Mouse (Mus musculus) limb, embryonic 11.5 days (tissue): Measurements from ENCODE around the gene Dusp10. TPM values are rescaled to one million over a fixed set of nuclear protein-coding genes. Genes with fewer than 3 reads are reported as not detected.

Experiments
- ATAC-seq: fragments of 200-750 bp; cut with Nextera tagmentation; 2 replicates; pipeline ENCODE4 v1.8.0; 2017; ENCODE audit warnings: low read depth; ENCODE audit not compliant: insufficient number of reproducible peaks, low FRiP score, low TSS enrichment
- DNase-seq: peaks from one replicate; pipeline ENCODE4 v3.0.0-alpha.2; 2015; ENCODE audit warnings: low spot score
- H3K27ac ChIP-seq: fragments of 300-500 bp; sonication (generic); replicated peaks from 2 replicates; pipeline ENCODE4 v1.5.1; 2014; ENCODE audit warnings: low read depth, mild to moderate bottlenecking, low read length
- H3K27me3 ChIP-seq: fragments of 300-500 bp; sonication (generic); 2 replicates; pipeline ENCODE4 v1.6.1; 2014; ENCODE audit warnings: mild to moderate bottlenecking, low read length, mixed read lengths; ENCODE audit not compliant: control insufficient read depth, insufficient read depth
- H3K36me3 ChIP-seq: fragments of 300-500 bp; sonication (generic); 2 replicates; pipeline ENCODE4 v1.6.1; 2014; ENCODE audit warnings: mild to moderate bottlenecking, low read length, moderate library complexity, mixed read lengths; ENCODE audit not compliant: control insufficient read depth, insufficient read depth
- H3K4me1 ChIP-seq: fragments of 300-500 bp; sonication (generic); 2 replicates; pipeline ENCODE4 v1.6.1; 2014; ENCODE audit warnings: low read length, mixed read lengths; ENCODE audit not compliant: control insufficient read depth, insufficient read depth
- H3K4me2 ChIP-seq: fragments of 300-500 bp; sonication (generic); 2 replicates; pipeline ENCODE4 v1.6.1; 2014; ENCODE audit warnings: low read depth, mild to moderate bottlenecking, moderate library complexity; ENCODE audit not compliant: severe bottlenecking
- H3K4me3 ChIP-seq: fragments of 300-500 bp; sonication (generic); 2 replicates; pipeline ENCODE4 v1.5.1; 2014; ENCODE audit warnings: low read depth, low read length
- H3K9ac ChIP-seq: fragments of 300-500 bp; sonication (generic); 2 replicates; pipeline ENCODE4 v1.6.1; 2014; ENCODE audit warnings: mild to moderate bottlenecking, low read length
- H3K9me3 ChIP-seq: fragments of 300-500 bp; sonication (generic); 2 replicates; pipeline ENCODE4 v1.6.1; 2016; ENCODE audit warnings: low read length; ENCODE audit not compliant: control insufficient read depth
- WGBS: fragments of 180-500 bp; shearing (Covaris S2); extraction: QIAGEN DNeasy Blood & Tissue Kit; methylation state at CpG from one replicate; pipeline ENCODE4 v1.1.7; 2014; 5-methylcytosine and 5-hydroxymethylcytosine counted together
- polyA plus RNA-seq: library from polyadenylated mRNA; unstranded; fragments of >200 nt; fragmentation: Nextera tagmentation; extraction: Ambion mirVana; gene quantifications from 2 replicates; pipeline ENCODE4 v1.2.1, GENCODE M21; 2014

Dusp10 gene
- polyA plus RNA-seq = 4.6 and 4.8 TPM in 2 replicates

DNA sequence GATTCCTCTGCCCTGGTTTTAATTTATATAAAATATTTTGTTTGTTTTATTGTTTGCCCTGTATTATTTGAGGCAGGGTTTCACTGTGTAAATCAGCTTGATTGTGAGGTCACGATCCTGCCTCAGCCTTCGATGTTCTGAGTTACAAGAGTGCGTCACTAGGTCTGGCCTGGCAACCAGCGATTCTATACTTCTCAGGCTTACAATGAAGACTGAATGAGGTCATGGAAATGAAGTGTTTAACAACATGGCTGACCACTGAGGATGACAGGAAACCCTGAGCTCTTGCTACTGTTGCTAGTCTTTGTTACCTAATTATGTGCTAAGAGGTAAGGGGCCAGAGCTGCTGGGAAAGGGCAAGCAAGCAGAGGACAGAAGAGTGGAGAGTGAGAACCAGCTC is at the start of gene Dusp10:
TSS of gene Dusp10 (plus strand) at position 197 of the 400 bp plus-strand sequence.
- Histone ChIP-seq H3K27me3 (no peaks in the 10 kb centered on the region), H3K36me3 (no peaks in the 10 kb centered on the region), H3K4me1 (no peaks in the 10 kb centered on the region), H3K9ac (no peak within 1 kb of the TSS), H3K4me3 (no peak within 1 kb of the TSS), H3K9me3 (no peaks in the 10 kb centered on the region), H3K4me2 (no peak within 1 kb of the TSS), H3K27ac (no peak within 1 kb of the TSS)
- 90% methylated on average over 4 of the region's 4 CpGs for WGBS
- DNase-seq = no peak
- no peak for ATAC-seq

GRCm38 (mm10) chr1:183965341-183965740 is 47.8 kb upstream of the Dusp10 start:
- no peaks in the 10 kb centered on the region for H3K9me3 ChIP-seq
- no peak for ATAC-seq
- no peak overlapping the region for H3K4me3 ChIP-seq
- no peaks in the 10 kb centered on the region for H3K36me3 ChIP-seq
- no peak overlapping the region for H3K27ac ChIP-seq
- no peak overlapping the region for H3K4me2 ChIP-seq
- DNase-seq = no peak
- WGBS = 77% methylated on average over 4 of the region's 4 CpGs
- no peaks in the 10 kb centered on the region for H3K27me3 ChIP-seq
- no peaks in the 10 kb centered on the region for H3K4me1 ChIP-seq
- H3K9ac ChIP-seq = no peak overlapping the region

DNA sequence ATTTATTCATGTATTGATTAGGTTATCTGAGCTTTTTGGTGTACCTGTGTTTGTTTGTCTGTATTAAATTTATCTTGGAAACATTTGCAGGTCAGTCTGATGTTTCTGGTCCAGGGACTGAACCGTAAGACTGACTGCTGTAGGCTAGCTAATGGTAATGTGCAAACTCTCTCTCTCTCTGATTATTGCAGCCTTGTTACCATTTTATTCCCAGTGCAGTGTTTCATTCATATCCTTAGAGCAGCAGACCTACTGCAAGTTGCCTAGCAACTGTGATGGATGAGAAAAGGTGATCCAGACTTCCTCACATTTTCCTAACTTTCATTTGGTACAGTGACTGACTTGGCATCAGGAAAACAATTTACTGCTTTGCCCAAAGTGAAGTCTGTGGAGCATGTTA is 43.8 kb upstream of the Dusp10 start:
- no peak overlapping the region for H3K4me2 ChIP-seq
- no peak overlapping the region for H3K9ac ChIP-seq
- no peaks in the 10 kb centered on the region for H3K4me1 ChIP-seq
- WGBS = 89% methylated on average over 1 of the region's 1 CpGs
- no peaks in the 10 kb centered on the region for H3K9me3 ChIP-seq
- no peak overlapping the region for H3K4me3 ChIP-seq
- ATAC-seq = no peak
- DNase-seq = no peak
- H3K36me3 ChIP-seq = no peaks in the 10 kb centered on the region
- no peaks in the 10 kb centered on the region for H3K27me3 ChIP-seq
- H3K27ac ChIP-seq = no peak overlapping the region

DNA sequence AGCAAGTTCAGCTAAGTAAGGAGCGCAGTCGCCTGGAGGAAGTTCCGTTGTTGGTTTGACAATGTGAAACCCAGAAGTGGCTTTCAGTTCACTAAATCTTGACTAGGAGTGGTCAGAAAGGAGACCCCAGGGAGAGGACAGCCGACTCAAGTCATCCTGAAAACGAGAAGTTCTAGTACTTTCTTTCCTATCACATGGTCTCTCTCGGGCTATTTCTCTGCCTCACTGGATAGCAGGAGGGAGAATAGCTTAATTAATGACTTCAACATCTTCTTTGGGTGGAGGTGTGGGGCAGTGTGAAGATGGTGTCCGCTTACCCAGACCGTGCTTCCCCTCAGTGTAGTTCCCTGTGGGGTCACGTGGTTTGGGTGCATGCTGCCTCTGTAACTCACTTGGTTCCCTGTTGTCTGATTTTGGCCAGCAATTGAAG is 33.3 kb upstream of the Dusp10 start:
- Histone ChIP-seq H3K4me1 (no peaks in the 10 kb centered on the region), H3K36me3 (no peaks in the 10 kb centered on the region), H3K27me3 (no peaks in the 10 kb centered on the region), H3K9me3 (no peaks in the 10 kb centered on the region), H3K4me3 (no peak overlapping the region), H3K9ac (no peak overlapping the region), H3K27ac (no peak overlapping the region), H3K4me2 (no peak overlapping the region)
- DNase-seq = no peak
- ATAC-seq = no peak
- 93% methylated on average over 9 of the region's 9 CpGs for WGBS

GRCm38 (mm10) chr1:183982108-183982507 is 31.0 kb upstream of the Dusp10 start:
- Histone ChIP-seq H3K9me3 (no peaks in the 10 kb centered on the region), H3K9ac (no peak overlapping the region), H3K4me1 (no peaks in the 10 kb centered on the region), H3K4me2 (no peak overlapping the region), H3K4me3 (no peak overlapping the region), H3K36me3 (no peaks in the 10 kb centered on the region), H3K27ac (no peak overlapping the region), H3K27me3 (no peaks in the 10 kb centered on the region)
- WGBS = 82% methylated on average over 13 of the region's 13 CpGs
- ATAC-seq = no peak
- DNase-seq = no peak

DNA sequence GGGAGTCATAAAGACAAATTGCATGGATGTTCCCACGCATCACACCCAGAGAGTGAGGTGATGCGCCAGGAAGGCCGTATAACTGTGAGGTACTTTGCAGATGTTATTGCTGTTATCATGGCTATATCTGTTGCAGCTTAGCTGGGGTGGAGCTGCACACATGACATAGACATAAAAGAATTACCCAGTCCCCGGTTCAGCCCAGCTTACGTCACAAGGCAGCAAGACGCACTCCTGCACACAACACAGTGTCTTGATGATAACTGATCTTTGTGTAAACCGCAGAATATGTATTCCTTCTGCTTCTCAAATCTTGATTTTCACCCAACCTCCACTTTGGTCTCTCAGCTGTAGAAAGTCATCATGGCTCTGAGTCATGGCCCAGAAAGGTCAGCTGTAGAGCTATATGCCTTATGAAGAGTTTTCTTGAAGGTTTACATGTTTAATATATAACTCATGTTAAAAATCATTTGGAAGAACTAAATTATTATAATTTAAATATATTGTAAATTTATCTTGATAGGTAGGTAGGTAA is 25.3 kb upstream of the Dusp10 start:
- no peaks in the 10 kb centered on the region for H3K36me3 ChIP-seq
- DNase-seq (no peak), ATAC-seq (no peak)
- H3K4me1 ChIP-seq = no peaks in the 10 kb centered on the region
- H3K4me3 ChIP-seq = no peak overlapping the region
- H3K9ac ChIP-seq = no peak overlapping the region
- 95% methylated on average over 7 of the region's 7 CpGs for WGBS
- no peak overlapping the region for H3K4me2 ChIP-seq
- no peaks in the 10 kb centered on the region for H3K27me3 ChIP-seq
- H3K27ac ChIP-seq = no peak overlapping the region
- no peaks in the 10 kb centered on the region for H3K9me3 ChIP-seq

DNA sequence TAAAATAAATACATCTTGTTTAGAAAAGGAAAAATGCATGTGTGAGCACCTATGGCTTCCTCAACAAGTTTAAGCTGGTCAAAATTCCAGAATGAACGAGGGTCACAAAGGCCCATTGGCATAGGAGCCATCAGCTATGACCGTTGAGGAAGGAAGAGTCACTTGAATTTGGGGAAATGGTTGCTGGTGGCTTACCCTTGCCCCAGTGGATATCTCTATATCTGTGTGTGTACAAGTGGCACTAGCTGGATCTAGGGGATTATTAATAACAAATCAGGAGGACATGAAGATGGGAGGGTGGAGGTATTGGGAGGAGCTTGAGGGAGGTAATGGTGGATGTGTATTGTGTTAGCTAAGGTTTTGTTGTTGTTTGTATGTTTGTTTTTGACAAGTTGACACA is 21.2 kb upstream of the Dusp10 start:
- no peaks in the 10 kb centered on the region for H3K36me3 ChIP-seq
- WGBS = 86% methylated on average over 2 of the region's 2 CpGs
- H3K9ac ChIP-seq = no peak overlapping the region
- no peaks in the 10 kb centered on the region for H3K27me3 ChIP-seq
- no peak for ATAC-seq
- H3K4me1 ChIP-seq = no peaks in the 10 kb centered on the region
- no peak overlapping the region for H3K27ac ChIP-seq
- H3K4me2 ChIP-seq = no peak overlapping the region
- no peak overlapping the region for H3K4me3 ChIP-seq
- no peak for DNase-seq
- no peaks in the 10 kb centered on the region for H3K9me3 ChIP-seq

DNA sequence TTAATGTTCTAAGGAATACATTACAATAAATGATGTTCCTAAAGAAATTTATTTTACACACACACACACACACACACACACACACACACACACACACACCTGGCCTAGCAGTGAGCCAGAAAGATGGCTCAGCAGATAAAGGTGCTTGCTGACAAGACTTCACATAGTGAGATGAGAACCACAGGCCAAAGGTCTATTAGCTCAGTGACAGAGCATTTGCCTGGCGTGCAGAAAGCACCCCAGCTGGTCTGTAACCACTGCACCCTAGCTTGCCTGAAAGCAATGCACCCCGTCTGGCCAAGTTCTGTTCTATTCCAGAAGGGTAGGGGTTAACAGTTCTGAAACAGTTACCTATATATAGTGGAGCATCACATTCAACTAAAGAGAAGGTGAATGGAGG is 15.9 kb upstream of the Dusp10 start:
- H3K4me1 ChIP-seq = no peaks in the 10 kb centered on the region
- no peaks in the 10 kb centered on the region for H3K27me3 ChIP-seq
- ATAC-seq (no peak), DNase-seq (no peak)
- H3K4me3 ChIP-seq = no peak overlapping the region
- no peaks in the 10 kb centered on the region for H3K9me3 ChIP-seq
- no peaks in the 10 kb centered on the region for H3K36me3 ChIP-seq
- H3K4me2 ChIP-seq = no peak overlapping the region
- H3K27ac ChIP-seq = no peak overlapping the region
- 72% methylated on average over 2 of the region's 2 CpGs for WGBS
- H3K9ac ChIP-seq = no peak overlapping the region

GRCm38 (mm10) chr1:184002470-184002869 is 10.6 kb upstream of the Dusp10 start:
- WGBS = 89% methylated on average over 2 of the region's 2 CpGs
- Histone ChIP-seq H3K4me3 (no peak overlapping the region), H3K27me3 (no peaks in the 10 kb centered on the region), H3K4me2 (no peak overlapping the region), H3K9ac (no peak overlapping the region), H3K27ac (no peak overlapping the region), H3K9me3 (no peaks in the 10 kb centered on the region), H3K36me3 (no peaks in the 10 kb centered on the region), H3K4me1 (peaks cover 5% of the 10 kb centered on the region; the same call in 1 of the 2 replicates)
- DNase-seq (no peak), ATAC-seq (no peak)
